Mouse (Mus musculus): Measurements from ENCODE around the gene Grpel1. TPM values are rescaled to one million over a fixed set of nuclear protein-coding genes. Genes with fewer than 3 reads are reported as not detected.
A peak's percentile ranks its signal among the peaks of the same experiment; 100 is the strongest.

Gene Grpel1
- 60.8 and 67.6 TPM in 2 replicates for polyA plus RNA-seq (2016; fragmentation: Nextera tagmentation; extraction: Ambion mirVana)

DNA sequence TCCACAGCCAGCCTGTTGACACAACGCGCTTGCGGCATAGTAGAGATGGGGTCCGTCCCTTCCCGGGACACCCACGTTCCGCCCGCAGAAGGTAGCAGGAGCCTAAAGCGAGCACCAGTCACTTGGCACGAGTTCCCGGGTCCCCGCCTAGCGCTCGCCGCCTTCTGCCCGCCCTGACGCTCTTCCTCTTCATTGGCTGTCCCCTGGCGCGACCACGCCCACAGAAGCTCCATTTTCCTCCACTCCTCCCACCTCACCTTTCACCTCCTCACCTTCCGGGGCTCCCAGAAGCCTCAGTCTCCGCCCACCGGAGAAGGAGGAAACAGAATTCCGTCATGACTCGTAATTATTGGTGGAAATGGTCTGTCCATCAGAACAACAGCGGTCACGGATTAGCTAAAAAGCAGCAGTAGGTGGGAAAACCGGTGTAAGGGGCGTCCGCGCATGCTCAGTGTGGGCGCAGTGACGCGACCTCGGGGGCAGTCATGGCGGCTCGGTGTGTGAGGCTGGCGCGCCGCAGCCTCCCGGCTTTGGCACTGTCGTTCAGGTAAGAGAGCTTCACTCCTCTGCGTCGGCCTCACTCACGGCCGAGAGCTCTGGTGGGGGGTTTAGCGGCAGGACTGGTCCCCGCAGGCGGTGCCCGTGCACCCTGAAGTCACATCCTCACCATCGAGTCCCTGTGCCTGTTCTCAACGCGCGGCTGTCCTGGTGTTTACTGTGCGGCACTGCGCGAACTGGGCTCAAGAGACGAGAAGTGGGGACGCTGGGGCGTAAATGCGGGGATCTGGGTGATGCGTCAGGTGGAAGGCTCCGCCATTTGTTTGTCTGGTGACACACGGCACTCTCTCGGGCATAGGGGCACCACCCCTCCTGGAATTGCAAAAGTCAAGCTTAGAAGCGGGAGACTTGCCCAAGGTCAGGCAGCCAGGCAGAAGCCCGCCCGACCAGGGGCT is at the start of gene Grpel1:
Gene Grpel1, plus strand, starts transcription at position 290 of the 953 bp plus-strand sequence.
- peaks cover 24% of the 10 kb centered on the region for H3K4me1 ChIP-seq
- peak; percentile 97 for DNase-seq (ENCODE audit: low spot score)
- peak within 1 kb of the TSS; percentile 81 for H3K27ac ChIP-seq
- H3K27me3 ChIP-seq (ENCODE audit: low read depth, poor library complexity, severe bottlenecking), result no peaks in the 10 kb centered on the region
- H3K4me3 ChIP-seq, result peak within 1 kb of the TSS; percentile 82
- H3K9me3 ChIP-seq (replicated peaks), result no peaks in the 10 kb centered on the region
- under 1% methylated on average over 68 of the region's 68 CpGs for WGBS
- peaks cover 23% of the 10 kb centered on the region for H3K36me3 ChIP-seq

GRCm38 (mm10) chr5:36419861-36420260 is 44.9 kb upstream of the Grpel1 start:
- H3K36me3 ChIP-seq, result no peaks in the 10 kb centered on the region
- no peak overlapping the region for H3K4me3 ChIP-seq
- no peaks in the 10 kb centered on the region for H3K4me1 ChIP-seq
- no peak overlapping the region for H3K27ac ChIP-seq
- DNase-seq (ENCODE audit: low spot score), result no peak
- H3K9me3 ChIP-seq (replicated peaks), result no peaks in the 10 kb centered on the region
- 79% methylated on average over 3 of the region's 3 CpGs for WGBS
- no peaks in the 10 kb centered on the region for H3K27me3 ChIP-seq (ENCODE audit: low read depth, poor library complexity, severe bottlenecking)

- no peak for DNase-seq (ENCODE audit: low spot score)
- Histone ChIP-seq H3K27ac (no peak overlapping the region), H3K4me1 (peaks cover 7% of the 10 kb centered on the region)
These were observed 42.1 kb upstream of the Grpel1 start for GRCm38 (mm10) chr5:36422689-36423088.

DNA sequence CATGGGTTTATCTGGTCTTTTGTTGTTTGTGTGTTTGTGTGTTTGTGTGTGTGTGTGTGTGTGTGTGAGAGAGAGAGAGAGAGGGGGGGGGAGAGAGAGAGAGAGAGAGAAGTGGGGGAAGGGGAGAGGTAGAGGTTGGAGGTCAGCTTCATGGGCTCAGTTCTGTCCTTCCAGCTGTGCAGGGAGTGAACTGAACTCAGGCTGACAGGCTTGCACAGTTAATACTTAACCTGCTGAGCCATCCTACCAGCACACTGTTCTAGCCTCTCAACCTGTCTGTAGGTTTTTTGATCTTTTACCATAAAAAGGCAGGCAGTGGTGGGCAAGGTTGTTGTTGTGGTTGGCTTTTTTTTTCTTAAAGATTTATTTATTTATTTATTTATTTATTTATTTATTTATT is 40.1 kb upstream of the Grpel1 start:
- no peak for DNase-seq (ENCODE audit: low spot score)
- H3K9me3 ChIP-seq (replicated peaks), result no peaks in the 10 kb centered on the region
- H3K4me3 ChIP-seq, result no peak overlapping the region
- H3K4me1 ChIP-seq, result peaks cover 16% of the 10 kb centered on the region
- H3K27me3 ChIP-seq (ENCODE audit: low read depth, poor library complexity, severe bottlenecking), result peaks cover 3% of the 10 kb centered on the region; the same call in 1 of the 2 replicates
- no peaks in the 10 kb centered on the region for H3K36me3 ChIP-seq
- no peak overlapping the region for H3K27ac ChIP-seq

More at GRCm38 (mm10) chr5:36422689-36423088, 42.1 kb upstream of the Grpel1 start:
- H3K36me3 ChIP-seq, result no peaks in the 10 kb centered on the region
- H3K27me3 ChIP-seq (ENCODE audit: low read depth, poor library complexity, severe bottlenecking), result peaks cover 3% of the 10 kb centered on the region; the same call in 1 of the 2 replicates
- no peaks in the 10 kb centered on the region for H3K9me3 ChIP-seq (replicated peaks)
- no peak overlapping the region for H3K4me3 ChIP-seq

GRCm38 (mm10) chr5:36426404-36426803 is 38.4 kb upstream of the Grpel1 start:
- peaks cover 3% of the 10 kb centered on the region; the same call in 1 of the 2 replicates for H3K27me3 ChIP-seq (ENCODE audit: low read depth, poor library complexity, severe bottlenecking)
- no peaks in the 10 kb centered on the region for H3K9me3 ChIP-seq (replicated peaks)
- H3K4me3 ChIP-seq, result no peak overlapping the region
- DNase-seq (ENCODE audit: low spot score), result no peak
- H3K36me3 ChIP-seq, result no peaks in the 10 kb centered on the region
- 0 out of 2 replicates have a peak overlapping the region, but pooled peaks have one; percentile 14 for H3K27ac ChIP-seq
- H3K4me1 ChIP-seq, result peaks cover 21% of the 10 kb centered on the region
- 88% methylated on average over 5 of the region's 5 CpGs for WGBS

GRCm38 (mm10) chr5:36427831-36428230 is 37.0 kb upstream of the Grpel1 start:
- Histone ChIP-seq H3K9me3 (replicated peaks) (no peaks in the 10 kb centered on the region), H3K36me3 (no peaks in the 10 kb centered on the region), H3K27me3 (ENCODE audit: low read depth, poor library complexity, severe bottlenecking) (peaks cover 3% of the 10 kb centered on the region; the same call in 1 of the 2 replicates), H3K4me1 (peaks cover 21% of the 10 kb centered on the region), H3K27ac (no peak overlapping the region), H3K4me3 (no peak overlapping the region)
- 37% methylated on average over 11 of the region's 11 CpGs for WGBS
- no peak for DNase-seq (ENCODE audit: low spot score)

DNA sequence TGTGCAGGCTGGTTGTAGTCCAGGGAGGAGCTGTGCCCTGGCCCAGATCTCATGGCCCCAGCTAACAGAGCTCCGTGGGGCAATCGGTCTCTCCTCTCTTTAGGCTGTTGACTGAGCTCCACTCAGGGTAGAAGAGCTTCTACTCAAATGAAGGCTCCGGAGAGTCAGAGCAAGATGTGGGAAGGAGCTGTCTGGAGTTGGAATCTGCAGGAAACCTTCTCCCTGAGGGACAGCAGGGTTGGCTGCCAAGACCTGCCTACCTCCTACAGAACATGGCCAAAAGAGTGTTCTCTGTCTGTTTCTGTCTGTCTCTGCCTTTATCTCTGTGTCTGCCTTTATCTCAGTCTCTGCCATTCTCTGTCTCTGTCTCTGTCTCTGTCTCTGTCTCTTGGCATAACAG is 35.2 kb upstream of the Grpel1 start:
- 97% methylated on average over 3 of the region's 3 CpGs for WGBS
- no peak overlapping the region for H3K27ac ChIP-seq

GRCm38 (mm10) chr5:36431711-36432110 is 33.1 kb upstream of the Grpel1 start:
- peak; percentile 43 for DNase-seq (ENCODE audit: low spot score)
- H3K4me3 ChIP-seq, result no peak overlapping the region
- H3K36me3 ChIP-seq, result no peaks in the 10 kb centered on the region
- peaks cover 21% of the 10 kb centered on the region for H3K4me1 ChIP-seq
- peaks cover 3% of the 10 kb centered on the region; the same call in 1 of the 2 replicates for H3K27me3 ChIP-seq (ENCODE audit: low read depth, poor library complexity, severe bottlenecking)
- no peak overlapping the region for H3K27ac ChIP-seq
- no peaks in the 10 kb centered on the region for H3K9me3 ChIP-seq (replicated peaks)
- 51% methylated on average over 2 of the region's 2 CpGs for WGBS

More for the DNA sequence above, 35.2 kb upstream of the Grpel1 start:
- Histone ChIP-seq H3K36me3 (no peaks in the 10 kb centered on the region), H3K4me1 (peaks cover 21% of the 10 kb centered on the region), H3K9me3 (replicated peaks) (no peaks in the 10 kb centered on the region), H3K27me3 (ENCODE audit: low read depth, poor library complexity, severe bottlenecking) (peaks cover 3% of the 10 kb centered on the region; the same call in 1 of the 2 replicates), H3K4me3 (no peak overlapping the region)
- DNase-seq (ENCODE audit: low spot score), result no peak

GRCm38 (mm10) chr5:36434398-36434967 is 30.3 kb upstream of the Grpel1 start:
- H3K9me3 ChIP-seq (replicated peaks), result no peaks in the 10 kb centered on the region
- no peak overlapping the region for H3K4me3 ChIP-seq
- H3K36me3 ChIP-seq, result no peaks in the 10 kb centered on the region
- 77% methylated on average over 9 of the region's 9 CpGs for WGBS
- H3K27ac ChIP-seq, result no peak overlapping the region
- no peak for DNase-seq (ENCODE audit: low spot score)
- peaks cover 5% of the 10 kb centered on the region for H3K4me1 ChIP-seq
- no peaks in the 10 kb centered on the region for H3K27me3 ChIP-seq (ENCODE audit: low read depth, poor library complexity, severe bottlenecking)

- Histone ChIP-seq H3K36me3 (no peaks in the 10 kb centered on the region), H3K9me3 (replicated peaks) (no peaks in the 10 kb centered on the region), H3K27me3 (ENCODE audit: low read depth, poor library complexity, severe bottlenecking) (no peaks in the 10 kb centered on the region), H3K27ac (no peak overlapping the region), H3K4me3 (no peak overlapping the region), H3K4me1 (no peaks in the 10 kb centered on the region)
- DNase-seq (ENCODE audit: low spot score), result no peak
- 80% methylated on average over 4 of the region's 4 CpGs for WGBS
These were observed 27.9 kb upstream of the Grpel1 start for GRCm38 (mm10) chr5:36436858-36437257.

- no peak overlapping the region for H3K4me3 ChIP-seq
- H3K27me3 ChIP-seq (ENCODE audit: low read depth, poor library complexity, severe bottlenecking), result peaks cover 14% of the 10 kb centered on the region
- H3K9me3 ChIP-seq (replicated peaks), result no peaks in the 10 kb centered on the region
- H3K36me3 ChIP-seq, result no peaks in the 10 kb centered on the region
- WGBS, result 86% methylated on average over 3 of the region's 3 CpGs
- no peak for DNase-seq (ENCODE audit: low spot score)
- H3K4me1 ChIP-seq, result peaks cover 14% of the 10 kb centered on the region
- H3K27ac ChIP-seq, result no peak overlapping the region
These were observed 24.1 kb upstream of the Grpel1 start for GRCm38 (mm10) chr5:36440741-36441140.

- Histone ChIP-seq H3K4me3 (no peak overlapping the region), H3K4me1 (peaks cover 27% of the 10 kb centered on the region), H3K36me3 (no peaks in the 10 kb centered on the region), H3K27me3 (ENCODE audit: low read depth, poor library complexity, severe bottlenecking) (peaks cover 19% of the 10 kb centered on the region), H3K27ac (no peak overlapping the region), H3K9me3 (replicated peaks) (no peaks in the 10 kb centered on the region)
- no peak for DNase-seq (ENCODE audit: low spot score)
- WGBS, result 49% methylated on average over 4 of the region's 4 CpGs
These were observed 20.2 kb upstream of the Grpel1 start for GRCm38 (mm10) chr5:36444611-36445010.

GRCm38 (mm10) chr5:36445028-36445427 is 19.8 kb upstream of the Grpel1 start:
- no peak overlapping the region for H3K4me3 ChIP-seq
- H3K9me3 ChIP-seq (replicated peaks), result no peaks in the 10 kb centered on the region
- WGBS, result 22% methylated on average over 8 of the region's 8 CpGs
- no peaks in the 10 kb centered on the region for H3K36me3 ChIP-seq
- no peak for DNase-seq (ENCODE audit: low spot score)
- H3K27me3 ChIP-seq (ENCODE audit: low read depth, poor library complexity, severe bottlenecking), result peaks cover 19% of the 10 kb centered on the region
- H3K27ac ChIP-seq, result no peak overlapping the region
- peaks cover 31% of the 10 kb centered on the region for H3K4me1 ChIP-seq
